Mouse (Mus musculus) liver, adult 2 months (tissue): ENCODE data around the gene Slc5a11. TPM values are rescaled to one million over a fixed set of nuclear protein-coding genes. Genes with fewer than 3 reads are reported as not detected.

Experiments used
- DNase-seq: peaks from one replicate; pipeline ENCODE4 v3.0.0-alpha.2; 2011; ENCODE audit warnings: low read depth, low spot score; ENCODE audit errors: extremely low read depth
- H3K27ac ChIP-seq: fragments of 200-500 bp; replicated peaks from 2 replicates; pipeline ENCODE4 v1.5.1; 2012; ENCODE audit warnings: low read depth, mild to moderate bottlenecking, control low read depth, inconsistent platforms, low read length; ENCODE audit not compliant: insufficient read depth
- H3K27me3 ChIP-seq: fragments of 200-500 bp; 2 replicates; pipeline ENCODE4 v1.6.1; 2012; ENCODE audit warnings: mild to moderate bottlenecking, moderate library complexity, low read length, inconsistent platforms; ENCODE audit not compliant: control insufficient read depth, insufficient read depth
- H3K36me3 ChIP-seq: fragments of 200-500 bp; 2 replicates; pipeline ENCODE4 v1.6.1; 2012; ENCODE audit warnings: low read length, inconsistent platforms; ENCODE audit not compliant: control insufficient read depth, insufficient read depth
- H3K4me1 ChIP-seq: fragments of 200-500 bp; 2 replicates; pipeline ENCODE4 v1.6.1; 2011; ENCODE audit warnings: low read length; ENCODE audit not compliant: control insufficient read depth, insufficient read depth
- H3K4me3 ChIP-seq: fragments of 200-500 bp; 2 replicates; pipeline ENCODE4 v1.5.1; 2011; ENCODE audit warnings: low read depth, mild to moderate bottlenecking, control low read depth, low read length, moderate library complexity; ENCODE audit not compliant: insufficient read depth
- H3K79me2 ChIP-seq: fragments of 200-500 bp; 2 replicates; pipeline ENCODE4 v1.6.1; 2012; ENCODE audit warnings: inconsistent platforms, mild to moderate bottlenecking, low read length, moderate library complexity; ENCODE audit not compliant: control insufficient read depth, insufficient read depth
- H3K9ac ChIP-seq: fragments of 200-500 bp; 2 replicates; pipeline ENCODE4 v1.6.1; 2012; ENCODE audit warnings: low read depth, mild to moderate bottlenecking, control low read depth, inconsistent platforms, low read length
- CTCF ChIP-seq: fragments of 200-500 bp; IDR thresholded peaks from 2 replicates; pipeline ENCODE4 v1.5.1; 2011; ENCODE audit warnings: low read depth, low read length, control low read depth
- POLR2A ChIP-seq: fragments of 200-500 bp; IDR thresholded peaks from 2 replicates; pipeline ENCODE4 v1.6.1; 2011; ENCODE audit warnings: low read length, control low read depth; ENCODE audit not compliant: insufficient read depth; ENCODE audit errors: extremely low read depth
- WGBS: fragments of 180-500 bp; shearing (Covaris S2); methylation state at CpG from one replicate; pipeline ENCODE4 v1.1.7; 2018; 5-methylcytosine and 5-hydroxymethylcytosine counted together
- polyA plus RNA-seq: library from polyadenylated mRNA; depleted of rRNA; stranded (reverse); fragments of >200 nt; gene quantifications from 2 replicates; pipeline ENCODE4 v1.2.3, GENCODE M21; 2012; rRNA removed
- total RNA-seq: library from RNA; depleted of rRNA; stranded (reverse); fragments of >200 nt; gene quantifications from 2 replicates; pipeline ENCODE4 v1.2.3, GENCODE M21; 2014; rRNA removed

Slc5a11 gene
- total and polyA plus RNA-seq, 2 experiments = 0.07 to 2.3 TPM

GRCm38 (mm10) chr7:123311836-123312235 lies 97.3 kb downstream of the Slc5a11 start:
- peaks cover 53% of the 10 kb centered on the region for H3K36me3 ChIP-seq
- no peak overlapping the region for H3K27ac ChIP-seq
- no peaks in the 10 kb centered on the region for H3K79me2 ChIP-seq
- H3K4me1 ChIP-seq = no peaks in the 10 kb centered on the region
- TF ChIP-seq CTCF = no peak
- no peak for TF ChIP-seq POLR2A
- DNase-seq = no peak
- H3K27me3 ChIP-seq = no peaks in the 10 kb centered on the region
- no peak overlapping the region for H3K4me3 ChIP-seq
- no peak overlapping the region for H3K9ac ChIP-seq
- 77% methylated on average over 5 of the region's 5 CpGs for WGBS

GRCm38 (mm10) chr7:123312738-123313137 lies 98.2 kb downstream of the Slc5a11 start:
- no peak overlapping the region for H3K9ac ChIP-seq
- H3K36me3 ChIP-seq = peaks cover 52% of the 10 kb centered on the region
- no peaks in the 10 kb centered on the region for H3K79me2 ChIP-seq
- no peak for DNase-seq
- 88% methylated on average over 3 of the region's 3 CpGs for WGBS
- H3K4me1 ChIP-seq = no peaks in the 10 kb centered on the region
- no peak overlapping the region for H3K27ac ChIP-seq
- H3K27me3 ChIP-seq = no peaks in the 10 kb centered on the region
- no peak overlapping the region for H3K4me3 ChIP-seq
- TF ChIP-seq POLR2A (no peak), CTCF (no peak)

- no peak for TF ChIP-seq CTCF
- no peak for TF ChIP-seq POLR2A
- H3K36me3 ChIP-seq = peaks cover 33% of the 10 kb centered on the region
- H3K79me2 ChIP-seq = no peaks in the 10 kb centered on the region
- no peaks in the 10 kb centered on the region for H3K27me3 ChIP-seq
- no peak overlapping the region for H3K27ac ChIP-seq
- no peaks in the 10 kb centered on the region for H3K4me1 ChIP-seq
- no peak overlapping the region for H3K4me3 ChIP-seq
- WGBS = 89% methylated on average over 13 of the region's 13 CpGs
- DNase-seq = peak; percentile 37
- H3K9ac ChIP-seq = no peak overlapping the region
Measured at GRCm38 (mm10) chr7:123322452-123323121, 108.0 kb downstream of the Slc5a11 start.

Other genes with a start within 250 kb of the Slc5a11 start
- gene Rbbp6, start 249.1 kb upstream of the Slc5a11 start, total RNA-seq = 18.6 and 21.6 TPM in 2 replicates
- 4.2 and 6.1 TPM in 2 replicates for gene Rbbp6, start 249.1 kb upstream of the Slc5a11 start, polyA plus RNA-seq
- 29.7 and 32.4 TPM in 2 replicates for gene Tnrc6a, start 90.9 kb upstream of the Slc5a11 start, total RNA-seq
- gene Tnrc6a, start 90.9 kb upstream of the Slc5a11 start, polyA plus RNA-seq = 13.4 and 22.1 TPM in 2 replicates
- gene Lcmt1, start 155.0 kb downstream of the Slc5a11 start, total RNA-seq = 12.0 and 15.9 TPM in 2 replicates
- gene Lcmt1, start 155.0 kb downstream of the Slc5a11 start, polyA plus RNA-seq = 8.4 and 9.6 TPM in 2 replicates
- 4.9 and 5.6 TPM in 2 replicates for gene Arhgap17, start 155.1 kb downstream of the Slc5a11 start, total RNA-seq
- 6.4 and 8.6 TPM in 2 replicates for gene Arhgap17, start 155.1 kb downstream of the Slc5a11 start, polyA plus RNA-seq
- 73.2 and 128 TPM in 2 replicates for gene Aqp8, start 247.5 kb downstream of the Slc5a11 start, total RNA-seq
- gene Aqp8, start 247.5 kb downstream of the Slc5a11 start, polyA plus RNA-seq = 226 and 272 TPM in 2 replicates